Mouse (Mus musculus) liver, embryonic 14 days (tissue): ENCODE measurements around the gene Gabbr1. TPM values are rescaled to one million over a fixed set of nuclear protein-coding genes. Genes with fewer than 3 reads are reported as not detected.

Experiments used
- polyA plus RNA-seq: library from polyadenylated mRNA; depleted of rRNA; stranded (reverse); fragments of >200 nt; gene quantifications from 2 replicates; pipeline ENCODE4 v1.2.3, GENCODE M21; 2012; rRNA removed

Gene Gabbr1
- polyA plus RNA-seq = 2.0 TPM in 2 replicates

DNA sequence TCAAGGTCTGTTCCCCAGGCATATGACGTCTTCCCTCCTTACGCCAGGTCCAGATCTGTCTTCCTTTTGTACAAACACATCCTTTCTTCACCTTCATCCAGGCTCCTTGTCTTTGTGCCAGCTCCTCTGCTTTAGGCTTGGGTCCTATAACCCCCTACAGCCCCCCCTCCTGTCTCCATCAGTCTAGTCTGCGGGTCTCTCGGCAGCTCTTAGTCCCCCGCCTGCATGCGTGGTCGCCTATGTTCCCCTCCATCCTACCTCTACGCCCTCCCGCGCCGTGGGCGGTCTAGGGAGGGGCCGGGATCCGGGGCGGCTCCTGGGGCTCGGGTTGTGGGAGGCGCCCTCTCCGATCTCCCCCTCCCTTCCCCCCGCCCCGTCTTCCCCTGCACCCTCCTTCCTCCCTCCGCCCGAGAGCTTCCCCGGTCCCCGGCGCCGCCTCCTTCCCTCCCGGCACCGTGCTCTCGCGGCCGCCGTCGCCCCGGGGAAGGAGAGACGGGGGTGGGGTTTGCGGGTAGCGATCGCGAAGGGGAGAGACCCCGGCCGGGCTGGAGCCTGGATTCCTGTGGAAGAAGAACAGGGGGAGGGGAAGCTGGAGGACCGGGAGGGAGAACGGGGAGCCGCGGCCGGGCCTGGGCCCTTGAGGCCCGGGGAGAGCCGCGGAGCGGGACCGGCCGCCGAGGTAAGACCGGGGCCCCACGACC is at the start of gene Gabbr1:
Gabbr1 (plus strand) TSS at position 356 of the 701 bp plus-strand sequence.

DNA sequence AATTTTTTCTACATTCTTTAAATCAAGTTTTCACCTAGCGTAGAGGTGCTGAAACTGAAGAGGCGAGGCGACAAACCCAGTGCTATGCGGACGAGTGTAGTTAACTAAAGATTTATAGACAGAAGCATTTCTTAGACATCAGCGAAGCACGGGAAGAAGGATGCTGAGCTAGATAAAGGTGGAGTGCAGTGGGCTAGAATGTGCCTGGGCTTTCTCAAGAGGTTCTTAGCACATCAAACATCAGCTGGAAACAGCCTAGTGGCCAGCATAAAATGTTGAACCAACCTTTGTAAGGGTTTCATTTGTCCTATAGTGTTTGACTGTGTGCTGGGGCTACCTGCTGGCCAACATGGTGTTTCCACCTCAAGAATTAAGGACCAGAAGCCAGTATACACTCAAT is 44.9 kb upstream of the Gabbr1 start, which contains the start of gene Zfp57:
Zfp57 (plus strand) TSS at position 301 of the 400 bp plus-strand sequence.

DNA sequence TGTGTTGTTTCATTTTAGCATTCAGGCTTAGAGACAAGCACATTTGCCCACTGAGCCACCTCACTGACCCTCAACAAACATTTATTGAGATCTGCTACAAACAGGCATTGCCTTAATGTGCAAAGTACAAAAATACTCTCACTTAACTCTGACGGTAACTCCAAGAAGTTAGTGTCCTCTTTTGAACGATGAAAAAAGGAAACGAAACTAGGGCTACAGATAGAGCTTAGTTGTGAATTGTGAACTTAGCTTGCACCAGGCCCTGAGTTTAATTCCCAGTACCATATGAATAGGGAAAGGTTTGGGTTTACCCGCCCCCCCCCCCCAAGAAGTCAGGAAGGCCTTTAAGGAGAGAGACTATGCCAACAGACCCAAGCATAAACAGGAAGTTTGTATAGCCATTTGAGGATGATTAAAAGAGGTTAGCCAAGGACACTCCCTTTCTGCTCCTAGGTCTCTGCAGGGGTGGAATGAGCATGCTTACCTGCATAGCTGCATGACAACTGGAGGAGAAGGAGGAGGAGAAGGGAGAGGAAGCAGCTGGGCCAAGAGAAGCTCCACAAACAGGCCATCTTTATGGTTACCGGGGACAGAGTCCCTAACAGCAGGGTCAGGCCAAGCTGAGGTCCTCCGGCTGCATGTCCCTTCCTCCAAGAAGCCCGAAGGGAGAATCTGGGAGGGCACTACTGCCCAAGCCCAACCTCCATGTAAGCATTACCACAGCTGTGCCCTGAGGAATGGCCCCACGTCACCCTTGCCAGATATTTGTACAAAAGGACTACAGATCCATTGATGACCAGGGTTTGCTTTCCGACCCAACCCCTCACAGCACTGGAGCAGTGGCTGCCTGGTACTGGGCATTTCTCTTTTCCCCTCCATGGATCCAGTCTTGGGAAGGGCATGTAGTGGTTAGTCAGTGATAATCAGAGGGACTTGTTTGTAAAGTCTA is 22.9 kb upstream of the Gabbr1 start, which contains the start of gene Mog:
Mog (minus strand) TSS at position 771 of the 949 bp plus-strand sequence.

DNA sequence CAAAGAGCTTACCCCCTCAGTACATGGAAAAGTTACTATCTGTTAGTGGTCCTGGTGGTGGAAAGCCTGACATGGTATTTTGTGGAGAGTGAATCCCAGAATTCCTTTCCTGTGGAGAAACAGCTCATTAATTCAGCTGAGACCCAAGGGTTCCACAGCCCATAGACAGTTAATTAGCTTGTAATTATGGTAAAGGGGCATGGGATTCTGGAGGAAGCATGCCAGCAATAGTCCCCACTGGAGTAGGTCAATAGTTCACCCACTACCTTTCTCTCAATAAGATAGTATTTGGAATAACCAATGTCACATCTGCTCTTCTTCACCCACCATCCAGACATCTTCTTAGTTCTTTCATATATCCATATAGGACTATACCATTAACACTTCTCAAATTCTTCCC is 42.6 kb downstream of the Gabbr1 start, which contains the start of gene Olfr90:
Olfr90 (minus strand) TSS at position 101 of the 400 bp plus-strand sequence.

DNA sequence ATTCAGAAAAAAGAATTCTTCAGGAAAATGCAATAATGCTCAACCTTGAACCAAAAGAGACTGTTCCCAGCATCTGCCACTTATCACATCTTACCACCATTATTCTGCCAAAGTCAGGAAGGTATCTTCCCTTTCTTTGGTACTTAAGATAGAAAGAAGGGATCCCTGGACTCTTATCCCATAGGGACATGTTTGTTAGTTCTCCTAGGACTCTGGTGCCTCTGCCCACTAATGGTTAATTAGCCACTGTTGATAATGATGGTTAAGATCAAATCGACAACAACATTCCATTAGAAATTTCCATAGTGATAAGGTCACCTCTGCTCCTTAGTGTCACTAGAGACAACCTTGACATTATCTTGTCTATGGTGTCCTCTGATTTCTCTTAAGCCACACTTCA is 52.4 kb downstream of the Gabbr1 start, which contains the start of gene Olfr91:
Olfr91 (minus strand) TSS at position 101 of the 400 bp plus-strand sequence.

DNA sequence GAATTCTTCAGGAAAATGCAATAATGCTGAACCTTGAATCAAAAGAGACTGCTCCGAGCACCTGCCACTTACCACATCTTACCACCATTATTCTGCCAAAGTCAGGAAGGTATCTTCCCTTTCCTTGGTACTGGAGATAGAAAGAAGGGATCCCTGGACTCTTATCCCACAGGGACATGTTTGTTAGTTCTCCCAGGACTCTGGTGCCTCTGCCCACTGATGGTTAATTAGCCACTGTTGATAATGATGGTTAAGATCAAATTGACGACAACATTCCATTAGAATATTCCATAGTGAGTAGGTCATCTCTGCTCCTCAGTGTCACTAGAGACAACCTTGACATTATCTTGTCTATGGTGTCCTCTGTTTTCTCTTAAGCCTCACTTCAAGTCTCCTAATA is 74.2 kb downstream of the Gabbr1 start, which contains the start of gene Olfr92:
Olfr92 (minus strand) TSS at position 101 of the 400 bp plus-strand sequence.

Other genes starting within 250 kb of the Gabbr1 start
- gene H2-M10.6, start 233.8 kb upstream of the Gabbr1 start, polyA plus RNA-seq = not detected in 2 replicates
- 7.7 and 9.3 TPM in 2 replicates for gene Trim26, start 208.8 kb upstream of the Gabbr1 start, polyA plus RNA-seq
- gene Trim15, start 178.8 kb upstream of the Gabbr1 start, polyA plus RNA-seq = 0.24 and 0.33 TPM in 2 replicates
- 96.7 and 131 TPM in 2 replicates for gene Trim10, start 176.4 kb upstream of the Gabbr1 start, polyA plus RNA-seq
- not detected in 2 replicates for gene Trim40, start 155.8 kb upstream of the Gabbr1 start, polyA plus RNA-seq
- not detected in 2 replicates for gene Trim31, start 147.8 kb upstream of the Gabbr1 start, polyA plus RNA-seq
- gene Rnf39, start 103.0 kb upstream of the Gabbr1 start, polyA plus RNA-seq = 0.02 TPM in 1 of 2 replicates, not detected in the other
- gene Ppp1r11, start 94.2 kb upstream of the Gabbr1 start, polyA plus RNA-seq = 31.5 and 32.1 TPM in 2 replicates
- 16.6 and 18.1 TPM in 2 replicates for gene Znrd1, start 87.4 kb upstream of the Gabbr1 start, polyA plus RNA-seq
- 3.4 and 3.5 TPM in 2 replicates for gene Znrd1as, start 87.4 kb upstream of the Gabbr1 start, polyA plus RNA-seq
- not detected in 2 replicates for gene 2410137M14Rik, start 64.7 kb upstream of the Gabbr1 start, polyA plus RNA-seq
- gene H2-M5, start 56.4 kb upstream of the Gabbr1 start, polyA plus RNA-seq = 0.09 and 0.10 TPM in 2 replicates
- 4.1 and 4.7 TPM in 2 replicates for gene Zfp57, start 44.8 kb upstream of the Gabbr1 start, polyA plus RNA-seq
- gene Mog, start 22.6 kb upstream of the Gabbr1 start, polyA plus RNA-seq = not detected in 2 replicates
- gene Olfr90, start 42.5 kb downstream of the Gabbr1 start, polyA plus RNA-seq = not detected in 2 replicates
- not detected in 2 replicates for gene Olfr91, start 52.3 kb downstream of the Gabbr1 start, polyA plus RNA-seq
- gene Olfr92, start 74.1 kb downstream of the Gabbr1 start, polyA plus RNA-seq = not detected in 2 replicates
- gene Olfr93, start 115.5 kb downstream of the Gabbr1 start, polyA plus RNA-seq = not detected in 2 replicates
- not detected in 2 replicates for gene Ubd, start 147.9 kb downstream of the Gabbr1 start, polyA plus RNA-seq
- gene Olfr94, start 155.0 kb downstream of the Gabbr1 start, polyA plus RNA-seq = not detected in 2 replicates
- gene Olfr95, start 167.2 kb downstream of the Gabbr1 start, polyA plus RNA-seq = not detected in 2 replicates
- not detected in 2 replicates for gene Olfr96, start 174.2 kb downstream of the Gabbr1 start, polyA plus RNA-seq
- not detected in 2 replicates for gene Olfr97, start 191.4 kb downstream of the Gabbr1 start, polyA plus RNA-seq
- gene Olfr98, start 217.8 kb downstream of the Gabbr1 start, polyA plus RNA-seq = not detected in 2 replicates
- 0.87 and 1.1 TPM in 2 replicates for gene H2-M3, start 224.3 kb downstream of the Gabbr1 start, polyA plus RNA-seq
- not detected in 2 replicates for gene Olfr99, start 237.5 kb downstream of the Gabbr1 start, polyA plus RNA-seq